Mouse (Mus musculus) heart, postnatal 10 days (tissue): ENCODE results near the gene Lrrc9. TPM values are rescaled to one million over a fixed set of nuclear protein-coding genes. Genes with fewer than 3 reads are reported as not detected.

ENCODE experiments used
- DNase-seq, 2 experiments: peaks; one replicate each; pipeline ENCODE4 v3.0.0; 2021
- intact Hi-C: fragments of 180-260 bp; cut with DNase I; formaldehyde crosslinking; loops from one replicate; pipeline ENCODE4 v1.15.1; 2025
- microRNA-seq, 2 experiments: library from miRNA; unstranded; fragments of <30 nt; microRNA quantifications; one replicate each; pipeline ENCODE4 v1.2.0; 2022
- total RNA-seq, 2 experiments: library from RNA; stranded (reverse); gene quantifications; 2 replicates each; pipeline ENCODE4 v1.2.3; 2021

The Lrrc9 gene
- total RNA-seq, 2 experiments from 2014 or later = 0.41 to 0.47 TPM

GRCm38 (mm10) chr12:72536021-72536597, 94.4 kb downstream of the Lrrc9 start, which contains the start of gene Pcnx4:
Gene Pcnx4, plus strand, starts transcription at chr12:72536383.
- intact Hi-C loops = no loop called here
- peak; percentile 98 for DNase-seq

- DNase-seq = no peak
- intact Hi-C loops = no loop called here
Measured at GRCm38 (mm10) chr12:72538571-72538970, 96.9 kb downstream of the Lrrc9 start.

GRCm38 (mm10) chr12:72554347-72554746, 112.7 kb downstream of the Lrrc9 start:
- intact Hi-C loops = no loop called here

GRCm38 (mm10) chr12:72564281-72564795, 122.7 kb downstream of the Lrrc9 start:
- intact Hi-C loops = no loop called here
- DNase-seq = no peak

More at GRCm38 (mm10) chr12:72554347-72554746, 112.7 kb downstream of the Lrrc9 start:
- no peak for DNase-seq

Small RNAs within 50 kb of the gene (microRNA-seq; reads per million reads assigned to microRNA genes)
- 0 reads per million in 2 experiments for gene Gm44392

Other genes starting within 250 kb of the Lrrc9 start
- gene Rtn1, start 32.8 kb upstream of the Lrrc9 start, total RNA-seq = 10 to 100 TPM; 12.4 TPM
- 1 to 10 TPM; 3.5 to 3.9 TPM for gene Pcnx4, start 94.5 kb downstream of the Lrrc9 start, total RNA-seq
- not detected for gene Gm4756, start 207.8 kb downstream of the Lrrc9 start, total RNA-seq
- gene Dhrs7, start 223.0 kb downstream of the Lrrc9 start, total RNA-seq = 100 to 1,000 TPM; 122 to 137 TPM